Mouse (Mus musculus): ENCODE data around the gene Smcr8. TPM values are rescaled to one million over a fixed set of nuclear protein-coding genes. Genes with fewer than 3 reads are reported as not detected.
A peak's percentile ranks its signal among the peaks of the same experiment; 100 is the strongest.

Smcr8 gene
- total and polyA plus RNA-seq, 2 experiments from 2014 or later: 3.1 to 14.6 TPM

- Histone ChIP-seq H3K27ac (peak overlapping the region; percentile 80), H3K4me3 (ENCODE audit: low read length) (peak overlapping the region; percentile 77), H3K36me3 (ENCODE audit: insufficient read depth, low read length) (no peaks in the 10 kb centered on the region), H3K9me3 (ENCODE audit: low read length) (no peaks in the 10 kb centered on the region), H3K4me2 (ENCODE audit: low read depth, low read length) (peak overlapping the region; percentile 93), H3K4me1 (ENCODE audit: insufficient read depth, low read length) (peaks cover 59% of the 10 kb centered on the region), H3K27me3 (ENCODE audit: insufficient read depth, low read length) (no peaks in the 10 kb centered on the region), H3K9ac (replicated peaks; ENCODE audit: low read length) (peak overlapping the region; percentile 73)
- no peak for DNase-seq (ENCODE audit: low spot score)
- 27% methylated on average over 16 of the region's 16 CpGs for WGBS
- TF ChIP-seq CTCF (IDR thresholded peaks at IDR 0.05; ENCODE audit: low read depth): no peak
- ATAC-seq: no peak
Measured at GRCm38 (mm10) chr11:60777801-60778370, 562 bp downstream of the Smcr8 start.

GRCm38 (mm10) chr11:60779673-60780189, 2.4 kb downstream of the Smcr8 start:
- ATAC-seq (no peak), DNase-seq (ENCODE audit: low spot score) (no peak)
- WGBS: 83% methylated on average over 10 of the region's 10 CpGs
- H3K4me1 ChIP-seq (ENCODE audit: insufficient read depth, low read length): peaks cover 59% of the 10 kb centered on the region
- H3K9me3 ChIP-seq (ENCODE audit: low read length): no peaks in the 10 kb centered on the region
- peaks cover 10% of the 10 kb centered on the region; the same call in 1 of the 2 replicates for H3K36me3 ChIP-seq (ENCODE audit: insufficient read depth, low read length)
- H3K27ac ChIP-seq: no peak overlapping the region
- no peak for TF ChIP-seq CTCF (IDR thresholded peaks at IDR 0.05; ENCODE audit: low read depth)
- no peaks in the 10 kb centered on the region for H3K27me3 ChIP-seq (ENCODE audit: insufficient read depth, low read length)
- no peak overlapping the region for H3K9ac ChIP-seq (replicated peaks; ENCODE audit: low read length)
- H3K4me3 ChIP-seq (ENCODE audit: low read length): 0 out of 2 replicates have a peak overlapping the region, but pooled peaks have one; percentile 18
- peak overlapping the region; percentile 47 for H3K4me2 ChIP-seq (ENCODE audit: low read depth, low read length)

GRCm38 (mm10) chr11:60784179-60784922, 7.0 kb downstream of the Smcr8 start:
- Histone ChIP-seq H3K36me3 (ENCODE audit: insufficient read depth, low read length) (peaks cover 46% of the 10 kb centered on the region), H3K27me3 (ENCODE audit: insufficient read depth, low read length) (no peaks in the 10 kb centered on the region), H3K9me3 (ENCODE audit: low read length) (no peaks in the 10 kb centered on the region), H3K4me3 (ENCODE audit: low read length) (no peak overlapping the region), H3K4me2 (ENCODE audit: low read depth, low read length) (no peak overlapping the region), H3K27ac (no peak overlapping the region), H3K9ac (replicated peaks; ENCODE audit: low read length) (no peak overlapping the region), H3K4me1 (ENCODE audit: insufficient read depth, low read length) (peaks cover 32% of the 10 kb centered on the region)
- WGBS: 88% methylated on average over 8 of the region's 8 CpGs
- TF ChIP-seq CTCF (IDR thresholded peaks at IDR 0.05; ENCODE audit: low read depth): no peak
- ATAC-seq (no peak), DNase-seq (ENCODE audit: low spot score) (no peak)

- no peak for DNase-seq (ENCODE audit: low spot score)
- no peaks in the 10 kb centered on the region for H3K9me3 ChIP-seq (ENCODE audit: low read length)
- 25% methylated on average over 1 of the region's 1 CpGs for WGBS
- H3K27ac ChIP-seq: no peak overlapping the region
- H3K4me2 ChIP-seq (ENCODE audit: low read depth, low read length): no peak overlapping the region
- H3K4me1 ChIP-seq (ENCODE audit: insufficient read depth, low read length): no peaks in the 10 kb centered on the region
- H3K36me3 ChIP-seq (ENCODE audit: insufficient read depth, low read length): peaks cover 46% of the 10 kb centered on the region
- no peaks in the 10 kb centered on the region for H3K27me3 ChIP-seq (ENCODE audit: insufficient read depth, low read length)
- no peak for TF ChIP-seq CTCF (IDR thresholded peaks at IDR 0.05; ENCODE audit: low read depth)
- no peak overlapping the region for H3K4me3 ChIP-seq (ENCODE audit: low read length)
- ATAC-seq: no peak
- no peak overlapping the region for H3K9ac ChIP-seq (replicated peaks; ENCODE audit: low read length)
Measured at GRCm38 (mm10) chr11:60787595-60787994, 10.3 kb downstream of the Smcr8 start.

- Histone ChIP-seq H3K27ac (no peak overlapping the region), H3K4me1 (ENCODE audit: insufficient read depth, low read length) (no peaks in the 10 kb centered on the region), H3K4me2 (ENCODE audit: low read depth, low read length) (no peak overlapping the region), H3K9me3 (ENCODE audit: low read length) (no peaks in the 10 kb centered on the region), H3K4me3 (ENCODE audit: low read length) (no peak overlapping the region), H3K27me3 (ENCODE audit: insufficient read depth, low read length) (no peaks in the 10 kb centered on the region), H3K9ac (replicated peaks; ENCODE audit: low read length) (no peak overlapping the region), H3K36me3 (ENCODE audit: insufficient read depth, low read length) (peaks cover 29% of the 10 kb centered on the region)
- no peak for DNase-seq (ENCODE audit: low spot score)
- TF ChIP-seq CTCF (IDR thresholded peaks at IDR 0.05; ENCODE audit: low read depth): no peak
- WGBS: 84% methylated on average over 2 of the region's 2 CpGs
- no peak for ATAC-seq
Measured at GRCm38 (mm10) chr11:60790472-60790871, 13.1 kb downstream of the Smcr8 start.

GRCm38 (mm10) chr11:60796342-60796741, 19.0 kb downstream of the Smcr8 start:
- no peak overlapping the region for H3K4me3 ChIP-seq (ENCODE audit: low read length)
- H3K27ac ChIP-seq: no peak overlapping the region
- H3K9me3 ChIP-seq (ENCODE audit: low read length): no peaks in the 10 kb centered on the region
- WGBS: 88% methylated on average over 11 of the region's 11 CpGs
- no peak overlapping the region for H3K4me2 ChIP-seq (ENCODE audit: low read depth, low read length)
- DNase-seq (ENCODE audit: low spot score) (no peak), ATAC-seq (no peak)
- TF ChIP-seq CTCF (IDR thresholded peaks at IDR 0.05; ENCODE audit: low read depth): no peak
- H3K27me3 ChIP-seq (ENCODE audit: insufficient read depth, low read length): no peaks in the 10 kb centered on the region
- no peak overlapping the region for H3K9ac ChIP-seq (replicated peaks; ENCODE audit: low read length)
- no peaks in the 10 kb centered on the region; the same call in 1 of the 2 replicates for H3K36me3 ChIP-seq (ENCODE audit: insufficient read depth, low read length)
- H3K4me1 ChIP-seq (ENCODE audit: insufficient read depth, low read length): no peaks in the 10 kb centered on the region

GRCm38 (mm10) chr11:60799977-60800376, 22.7 kb downstream of the Smcr8 start:
- Histone ChIP-seq H3K9me3 (ENCODE audit: low read length) (no peaks in the 10 kb centered on the region), H3K4me1 (ENCODE audit: insufficient read depth, low read length) (no peaks in the 10 kb centered on the region), H3K4me3 (ENCODE audit: low read length) (no peak overlapping the region), H3K27ac (no peak overlapping the region), H3K36me3 (ENCODE audit: insufficient read depth, low read length) (no peaks in the 10 kb centered on the region; the same call in 1 of the 2 replicates), H3K27me3 (ENCODE audit: insufficient read depth, low read length) (no peaks in the 10 kb centered on the region), H3K9ac (replicated peaks; ENCODE audit: low read length) (no peak overlapping the region), H3K4me2 (ENCODE audit: low read depth, low read length) (no peak overlapping the region)
- ATAC-seq: no peak
- no peak for TF ChIP-seq CTCF (IDR thresholded peaks at IDR 0.05; ENCODE audit: low read depth)
- WGBS: 86% methylated on average over 4 of the region's 4 CpGs
- no peak for DNase-seq (ENCODE audit: low spot score)

Data from hindbrain, postnatal 0 days (tissue).